Mouse (Mus musculus): ENCODE measurements at regions not wholly inside any gene's neighbourhood (a gene's known extent, or its start where the extent isn't known, plus 50 kb on each side); places are given as distances from the start of the nearest gene placed in this dataset.

DNA sequence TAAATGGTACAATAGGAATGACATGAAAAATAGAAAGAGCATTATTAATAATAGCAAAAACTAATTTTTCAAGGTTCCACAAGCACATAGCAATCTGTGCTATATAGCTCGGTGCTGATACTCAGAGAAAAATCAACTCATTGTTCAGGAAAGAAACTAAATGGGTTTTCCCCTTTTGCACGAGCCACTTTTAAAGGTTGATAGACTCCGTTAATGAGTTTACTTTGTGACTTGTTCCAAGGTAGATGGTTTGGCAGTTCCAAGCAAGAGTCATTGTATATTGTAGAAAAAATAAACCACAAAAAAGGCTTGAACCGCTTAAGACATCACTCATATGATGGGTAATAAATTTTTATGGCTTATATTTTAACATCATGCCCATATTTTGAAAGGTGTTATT lies 105.0 kb upstream of the Intu start:
- TF ChIP-seq CTCF (IDR thresholded peaks at IDR 0.05; ENCODE audit: borderline replicate concordance, insufficient read depth, low read depth, low read length) (no peak), POLR2A (IDR thresholded peaks at IDR 0.05; ENCODE audit: borderline replicate concordance, insufficient read depth, low read length) (no peak)
